Mouse (Mus musculus) WW6 (cell line): ENCODE measurements around the gene Depdc5.
"Not testable (repeated sequence)": the region's sequence is repeated elsewhere in the genome, so short reads cannot be mapped to it uniquely, and the experiment has no call there.

Experiments
- DNase-seq: peaks from one replicate; pipeline ENCODE4 v3.0.0-alpha.2; 2013; ENCODE audit warnings: low read depth, low spot score

Depdc5 gene

GRCm38 (mm10) chr5:33030425-33031175, 167.1 kb downstream of the Depdc5 start:
- DNase-seq: no peak

- DNase-seq: no peak
Measured at GRCm38 (mm10) chr5:33032036-33032773, 168.7 kb downstream of the Depdc5 start.

- DNase-seq: peak; percentile 65
Measured at GRCm38 (mm10) chr5:33033121-33033520, 169.6 kb downstream of the Depdc5 start.

GRCm38 (mm10) chr5:33033633-33034032, 170.1 kb downstream of the Depdc5 start:
- DNase-seq: not testable (repeated sequence)

GRCm38 (mm10) chr5:33034100-33034499, 170.6 kb downstream of the Depdc5 start:
- DNase-seq: peak; percentile 75

GRCm38 (mm10) chr5:33034916-33035315, 171.4 kb downstream of the Depdc5 start:
- DNase-seq: no peak

- DNase-seq: no peak
Measured at GRCm38 (mm10) chr5:33038656-33039509, 175.4 kb downstream of the Depdc5 start.

GRCm38 (mm10) chr5:33039510-33039911, 176.0 kb downstream of the Depdc5 start:
- DNase-seq: no peak

GRCm38 (mm10) chr5:33040735-33041134, 177.2 kb downstream of the Depdc5 start:
- not testable (repeated sequence) for DNase-seq

GRCm38 (mm10) chr5:33043397-33043796, 179.9 kb downstream of the Depdc5 start:
- DNase-seq: no peak
